Mouse (Mus musculus): Measurements from ENCODE around the gene Zfp652.

Gene Zfp652

DNA sequence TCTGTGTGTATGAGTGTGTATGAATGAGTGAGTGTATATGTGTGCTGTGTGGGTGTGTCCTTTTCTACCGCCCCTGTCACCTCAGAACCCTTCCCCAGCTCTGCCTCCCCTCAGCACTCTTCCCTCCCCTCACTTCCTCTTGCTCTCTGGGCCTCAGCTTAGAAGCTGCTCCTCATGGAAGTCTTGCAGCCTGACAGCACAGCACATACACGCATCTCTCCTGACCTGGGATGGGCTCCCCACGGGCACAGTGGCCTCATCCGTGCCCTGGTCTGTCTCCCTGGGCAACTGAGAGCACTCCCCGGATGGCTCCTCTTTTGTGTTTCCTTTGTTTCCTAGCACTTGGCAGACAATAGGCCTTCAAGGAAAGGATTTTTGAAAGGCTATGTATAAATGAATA lies 97.1 kb downstream of the Zfp652 start:
- DNase-seq (ENCODE audit: low spot score): peak; percentile 46

DNA sequence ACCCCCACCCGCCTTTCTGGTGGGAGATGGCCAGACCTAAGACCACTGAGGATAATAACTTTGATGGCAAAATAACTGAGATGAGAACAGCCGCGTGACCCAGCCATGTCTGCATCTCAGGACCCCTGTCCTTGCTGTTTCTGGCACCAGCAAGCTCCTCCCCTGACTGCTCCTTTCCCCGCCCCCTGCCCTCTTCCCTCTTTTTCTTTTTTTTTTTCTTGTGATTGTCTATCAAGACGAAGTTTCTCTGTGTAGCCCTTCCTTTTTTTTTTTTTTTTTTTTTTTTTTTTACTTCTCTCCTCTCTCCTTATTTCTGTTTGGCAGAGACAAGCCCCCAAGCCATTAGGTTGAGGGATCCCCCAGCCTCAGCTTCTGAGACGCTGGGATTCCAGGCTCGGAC lies 98.4 kb downstream of the Zfp652 start:
- no peak for DNase-seq (ENCODE audit: low spot score)

DNA sequence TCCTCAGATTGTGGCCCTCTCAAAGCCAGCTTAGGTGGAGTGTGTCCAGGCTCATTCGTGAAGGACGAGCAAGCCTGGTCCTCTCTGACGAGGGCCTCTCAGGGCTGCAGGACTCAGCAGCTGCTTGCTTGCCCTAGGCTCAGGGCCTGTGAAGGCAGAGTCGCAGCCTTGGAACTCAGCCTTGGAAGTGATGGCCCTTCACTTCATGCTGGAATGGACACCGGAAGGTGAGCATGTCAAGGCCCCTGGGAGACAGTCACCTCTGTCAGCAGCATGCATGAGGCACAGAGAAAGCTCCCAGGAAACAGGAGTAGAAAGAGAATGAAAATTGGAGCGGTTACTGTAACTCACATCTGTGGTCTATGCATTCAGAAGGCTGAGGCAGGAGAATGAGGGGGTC lies 99.3 kb downstream of the Zfp652 start:
- DNase-seq (ENCODE audit: low spot score): no peak

DNA sequence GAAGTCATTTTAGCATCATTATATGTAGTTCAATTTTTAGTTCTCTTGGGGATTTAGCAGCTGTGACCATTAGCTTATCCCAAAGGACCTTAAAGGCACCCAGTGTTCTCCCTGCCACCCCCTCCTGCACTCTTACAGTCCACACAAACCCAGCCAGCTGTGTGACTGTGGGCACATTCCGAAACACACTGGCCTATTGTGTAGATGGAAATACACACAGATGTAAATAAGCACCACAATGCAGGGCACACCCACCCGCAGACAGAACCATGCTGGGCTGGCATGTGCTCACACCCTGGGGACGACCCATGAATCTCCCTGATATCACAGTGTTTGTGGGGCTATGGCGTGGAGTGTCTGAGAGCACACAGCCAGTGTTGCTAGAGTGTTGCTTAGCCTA lies 99.8 kb downstream of the Zfp652 start:
- no peak for DNase-seq (ENCODE audit: low spot score)

DNA sequence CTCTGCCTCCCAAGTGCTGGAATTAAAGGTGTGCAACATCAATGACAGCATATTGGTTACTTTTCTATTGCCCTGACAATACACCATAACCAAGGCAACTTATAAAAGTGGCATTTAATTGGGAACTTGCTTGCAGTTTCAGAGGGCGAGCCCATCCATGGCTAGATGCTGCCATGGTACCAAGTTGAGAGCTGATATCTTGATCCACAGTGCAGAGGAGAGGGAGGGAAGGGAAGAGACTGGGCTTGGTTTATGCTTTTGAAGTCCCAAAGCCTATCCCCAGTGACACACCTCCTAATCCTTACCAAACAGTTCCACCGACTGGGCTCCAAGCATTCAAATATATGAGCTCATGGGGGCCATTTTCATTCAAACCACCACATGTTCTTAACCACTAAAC lies 101.6 kb downstream of the Zfp652 start:
- no peak for DNase-seq (ENCODE audit: low spot score)

DNA sequence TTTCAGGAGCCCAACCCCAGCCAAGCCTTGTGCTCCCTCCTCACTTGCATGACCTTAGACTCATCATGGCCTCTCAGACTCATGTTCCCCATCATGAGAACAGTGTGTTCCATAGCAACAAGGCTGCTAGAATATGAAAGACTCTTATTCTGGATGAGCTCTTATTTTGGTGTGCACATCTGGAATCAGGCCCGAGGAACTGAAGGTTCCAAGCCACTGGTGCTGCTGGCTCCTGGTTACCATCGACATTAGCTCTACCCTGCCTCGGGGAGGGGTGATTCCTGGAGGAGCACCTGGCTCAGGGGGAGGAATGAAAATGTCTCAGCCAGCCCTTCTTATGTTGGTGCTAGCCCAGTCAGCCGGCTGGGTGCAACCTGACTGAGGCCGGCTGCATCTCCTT lies 102.4 kb downstream of the Zfp652 start:
- DNase-seq (ENCODE audit: low spot score): no peak

DNA sequence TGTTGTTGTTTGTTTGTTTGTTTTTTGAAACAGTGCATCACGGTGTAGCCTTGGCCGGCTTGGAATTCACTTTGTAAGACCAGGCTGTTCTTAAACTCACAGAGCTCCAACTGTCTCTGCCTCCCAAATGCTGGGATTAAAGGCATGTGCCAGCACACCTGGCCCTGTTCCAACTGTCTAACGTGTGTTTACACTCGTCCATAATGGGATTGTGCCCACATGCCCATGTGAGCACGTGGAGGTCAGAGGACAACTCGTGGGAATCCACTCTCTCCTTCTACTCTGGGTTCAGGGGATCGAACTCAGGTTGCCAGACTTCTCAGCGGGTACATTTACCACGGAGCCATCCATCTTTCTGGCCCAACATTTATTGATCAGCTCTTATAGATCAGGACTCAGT lies 102.9 kb downstream of the Zfp652 start:
- no peak for DNase-seq (ENCODE audit: low spot score)

DNA sequence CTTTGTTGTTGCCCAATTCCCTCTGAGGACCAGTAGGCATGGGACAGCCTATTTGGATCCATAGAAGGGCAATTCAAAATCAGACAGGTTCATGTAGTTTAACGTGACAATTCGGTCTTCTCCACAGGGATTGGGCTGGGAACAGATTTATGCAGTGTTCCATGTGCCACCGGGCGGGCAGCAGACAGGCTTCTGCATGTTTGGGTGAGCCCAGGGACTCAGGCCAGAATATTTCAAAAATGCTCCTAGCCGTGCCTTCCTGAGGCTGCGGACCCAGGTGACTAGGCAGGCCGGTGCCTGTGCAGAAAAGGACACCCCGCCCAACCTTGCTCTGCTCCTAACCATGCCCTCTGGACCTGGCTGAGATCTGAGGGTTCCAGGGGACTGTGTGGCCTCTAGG lies 106.7 kb downstream of the Zfp652 start:
- DNase-seq (ENCODE audit: low spot score): no peak

DNA sequence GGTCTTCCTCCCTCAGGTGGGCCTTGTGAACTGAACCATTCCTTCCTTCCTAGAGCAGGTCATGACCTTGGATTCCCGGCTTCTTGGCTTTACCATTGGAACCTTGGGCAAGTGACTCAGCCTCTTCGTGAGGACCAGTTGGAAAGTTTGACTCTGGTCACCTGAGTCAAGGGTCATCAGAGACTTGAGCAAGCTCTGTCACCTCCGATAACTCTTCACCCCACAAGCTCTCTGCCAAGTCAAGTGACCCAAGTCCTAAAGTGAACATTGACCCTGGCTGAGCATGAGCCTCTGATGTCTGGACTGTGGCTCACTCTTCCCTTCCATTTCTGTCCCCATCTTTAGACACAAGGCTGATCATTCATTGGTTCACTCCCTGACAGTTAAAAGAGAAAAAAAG lies 109.0 kb downstream of the Zfp652 start:
- no peak for DNase-seq (ENCODE audit: low spot score)

DNA sequence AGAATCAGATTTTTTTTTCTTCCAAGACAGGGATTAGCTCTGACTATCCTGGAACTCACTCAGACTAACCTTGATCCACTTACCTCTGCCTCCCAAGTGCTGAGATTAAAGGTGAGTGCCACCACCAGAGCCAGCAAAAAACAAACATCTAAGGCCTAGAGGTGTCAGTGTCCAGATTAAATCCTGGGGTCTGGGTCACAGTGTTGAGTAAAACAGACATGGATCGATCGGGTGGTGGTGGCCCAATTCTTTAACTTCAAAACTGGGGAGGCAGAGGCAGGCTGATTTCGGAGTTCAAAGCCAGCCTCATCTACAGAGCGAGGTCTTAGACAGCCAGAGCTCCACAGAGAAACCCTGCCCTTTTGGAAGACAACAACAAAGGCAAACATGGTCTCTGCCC lies 110.0 kb downstream of the Zfp652 start:
- DNase-seq (ENCODE audit: low spot score): no peak

DNA sequence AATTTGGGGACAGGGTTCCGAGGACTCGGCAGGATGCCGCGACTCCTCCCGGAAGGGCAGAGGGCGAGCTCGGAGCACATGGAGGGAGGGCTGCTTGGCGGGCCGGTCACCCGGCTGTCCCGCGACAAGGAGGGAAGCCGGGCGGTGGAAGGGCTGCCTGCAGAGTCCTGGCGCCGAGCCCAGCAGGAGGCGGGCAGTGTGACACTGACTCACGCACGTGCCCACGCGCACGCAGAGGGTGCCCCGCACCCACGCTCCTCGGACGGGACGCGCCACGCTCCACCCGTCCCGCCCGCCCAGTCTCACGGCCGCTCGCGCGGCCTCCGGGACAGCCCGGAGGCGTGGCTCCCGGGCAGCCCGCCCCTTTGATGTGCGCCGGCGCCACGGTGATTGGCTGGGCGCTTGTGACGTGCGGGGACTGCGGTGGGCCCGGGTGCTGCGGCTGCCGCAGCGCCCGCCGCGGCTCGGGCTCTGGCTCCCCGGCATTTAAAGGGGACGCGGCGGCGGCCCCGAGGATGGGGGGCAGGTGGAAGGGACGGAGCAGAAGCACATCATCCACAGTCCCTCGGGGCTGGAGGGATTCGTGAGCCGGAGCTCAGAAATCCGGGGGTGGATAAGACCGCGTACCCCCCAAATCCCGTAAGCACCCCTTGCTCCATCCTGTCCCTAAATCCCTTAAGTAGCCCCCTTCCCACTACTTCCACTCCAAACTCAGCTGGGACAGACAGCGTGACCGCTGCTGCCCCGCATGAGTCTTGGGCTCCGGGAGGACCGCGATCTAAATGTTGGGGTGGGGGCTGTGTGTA lies 111.8 kb downstream of the Zfp652 start, which contains the start of gene Phospho1:
Phospho1 (plus strand) TSS at position 429 of the 806 bp plus-strand sequence.
- DNase-seq (ENCODE audit: low spot score): peak; percentile 92

DNA sequence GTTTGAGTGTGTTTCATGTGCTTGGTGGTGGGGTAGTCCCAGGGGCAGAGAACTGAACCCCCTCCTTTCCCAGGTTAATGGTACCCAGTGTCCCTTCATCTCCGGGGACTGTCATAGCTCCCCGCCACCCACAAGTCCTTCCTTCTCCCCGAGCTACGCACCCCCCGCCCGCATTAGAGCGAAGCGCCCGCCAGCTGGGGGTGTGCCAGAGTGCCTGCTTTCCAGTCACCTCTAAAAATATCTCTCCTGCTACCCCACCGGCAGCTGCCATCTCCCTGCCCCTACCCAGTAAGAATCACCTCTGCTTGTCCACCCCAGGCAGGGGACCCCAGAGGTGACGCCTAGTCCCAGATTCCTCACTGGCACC lies 112.4 kb downstream of the Zfp652 start:
- DNase-seq (ENCODE audit: low spot score): no peak

DNA sequence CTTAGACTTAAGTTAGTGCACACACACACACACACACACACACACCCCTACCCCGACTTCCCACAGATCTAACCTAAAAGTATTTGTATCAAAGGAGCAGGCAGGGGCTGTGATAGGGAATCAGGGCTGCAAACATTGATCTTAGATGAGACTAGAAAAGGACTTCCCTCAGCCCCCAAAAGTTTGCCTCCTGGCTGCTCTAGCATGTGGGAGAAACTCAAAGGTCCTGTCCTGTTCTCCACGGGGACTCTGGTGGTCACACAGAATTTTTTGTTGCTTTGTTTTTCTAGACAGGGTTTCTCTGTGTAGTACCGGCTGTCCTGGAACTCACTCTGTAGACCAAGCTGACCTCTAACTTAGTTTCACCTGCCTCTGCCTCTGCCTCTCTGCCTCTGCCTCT lies 113.2 kb downstream of the Zfp652 start:
- DNase-seq (ENCODE audit: low spot score): no peak

DNA sequence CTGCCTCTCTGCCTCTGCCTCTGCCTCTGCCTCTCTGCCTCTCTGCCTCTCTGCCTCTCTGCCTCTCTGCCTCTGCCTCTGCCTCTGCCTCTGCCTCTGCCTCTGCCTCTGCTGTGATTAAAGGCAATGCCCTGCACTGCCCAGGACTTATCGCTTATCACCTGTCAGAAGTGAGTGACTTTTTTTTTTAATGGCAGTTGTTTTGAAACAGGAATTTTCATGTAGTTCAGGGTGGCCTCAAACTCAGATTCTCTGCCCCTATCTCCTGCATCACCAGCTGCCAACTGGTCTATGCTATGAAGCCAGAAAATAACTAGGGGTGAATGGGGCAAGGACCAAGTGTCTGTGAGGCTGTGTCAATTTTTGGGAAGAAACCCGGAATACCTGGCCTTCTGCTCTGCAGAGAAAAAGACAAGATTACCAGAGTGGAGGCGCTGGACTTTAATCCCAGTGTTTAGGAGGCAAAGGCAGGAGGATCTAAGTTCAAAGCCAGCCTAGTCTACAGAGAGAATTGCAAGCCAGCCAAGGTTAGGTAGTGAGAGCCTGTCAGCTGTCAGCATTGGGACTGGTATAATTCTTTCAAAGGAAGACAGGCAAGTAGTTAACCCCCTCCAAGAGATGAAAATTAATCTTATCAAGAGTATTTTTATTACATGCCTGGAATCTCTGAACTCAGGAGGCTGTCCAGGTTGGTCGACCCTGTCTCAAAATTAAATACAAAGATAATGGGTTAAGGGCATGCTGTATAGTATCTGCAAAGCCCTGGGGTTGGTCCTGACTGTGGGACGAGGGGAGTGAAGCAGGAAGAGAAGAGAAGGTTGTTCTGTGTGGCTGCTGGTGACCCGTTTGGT lies 114.1 kb downstream of the Zfp652 start:
- DNase-seq (ENCODE audit: low spot score): no peak

DNA sequence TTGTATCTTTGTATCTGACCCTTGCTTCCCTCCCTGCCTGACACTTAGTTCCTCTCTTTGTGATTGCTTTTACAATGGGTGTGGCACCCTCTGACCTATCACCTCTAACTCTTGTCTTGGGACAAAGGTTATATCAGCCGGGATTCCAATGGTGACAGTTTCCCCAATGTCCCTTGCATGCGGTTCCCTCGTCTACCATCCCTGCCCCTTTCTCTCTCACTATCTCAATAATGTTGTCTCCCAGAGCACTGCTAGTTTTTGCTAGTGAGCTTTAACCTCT lies 114.6 kb downstream of the Zfp652 start:
- no peak for DNase-seq (ENCODE audit: low spot score)

DNA sequence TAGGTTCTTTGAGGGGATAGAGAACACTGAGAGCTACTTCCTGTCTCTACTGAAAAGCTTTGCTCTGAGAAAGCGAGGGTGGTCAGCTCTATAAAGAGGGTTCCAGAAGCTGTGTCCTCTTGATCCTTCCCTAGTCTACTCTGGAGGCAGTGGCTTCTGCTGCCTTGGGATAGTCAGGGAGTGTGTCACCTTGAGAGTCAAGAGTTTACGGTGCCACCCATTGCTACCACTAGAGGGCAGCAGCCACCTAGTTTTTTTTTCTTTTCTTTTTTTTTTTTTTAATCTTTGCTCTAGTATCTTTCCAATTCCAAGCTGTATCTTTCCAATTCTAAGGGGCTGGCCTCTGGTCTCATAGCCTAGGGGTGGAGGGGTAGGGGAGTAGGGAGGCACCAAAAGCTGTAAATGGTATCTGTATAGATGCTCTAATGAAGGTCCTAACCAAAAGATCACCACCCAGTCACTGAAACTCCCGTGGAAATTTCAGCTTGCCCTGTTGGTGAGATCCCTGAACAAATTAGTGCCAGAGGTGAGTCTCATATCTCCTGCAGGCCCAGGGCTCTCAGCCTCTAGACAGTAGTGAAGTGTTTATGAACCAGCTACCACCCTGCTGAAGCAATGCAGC lies 115.1 kb downstream of the Zfp652 start:
- DNase-seq (ENCODE audit: low spot score): peak; percentile 73

DNA sequence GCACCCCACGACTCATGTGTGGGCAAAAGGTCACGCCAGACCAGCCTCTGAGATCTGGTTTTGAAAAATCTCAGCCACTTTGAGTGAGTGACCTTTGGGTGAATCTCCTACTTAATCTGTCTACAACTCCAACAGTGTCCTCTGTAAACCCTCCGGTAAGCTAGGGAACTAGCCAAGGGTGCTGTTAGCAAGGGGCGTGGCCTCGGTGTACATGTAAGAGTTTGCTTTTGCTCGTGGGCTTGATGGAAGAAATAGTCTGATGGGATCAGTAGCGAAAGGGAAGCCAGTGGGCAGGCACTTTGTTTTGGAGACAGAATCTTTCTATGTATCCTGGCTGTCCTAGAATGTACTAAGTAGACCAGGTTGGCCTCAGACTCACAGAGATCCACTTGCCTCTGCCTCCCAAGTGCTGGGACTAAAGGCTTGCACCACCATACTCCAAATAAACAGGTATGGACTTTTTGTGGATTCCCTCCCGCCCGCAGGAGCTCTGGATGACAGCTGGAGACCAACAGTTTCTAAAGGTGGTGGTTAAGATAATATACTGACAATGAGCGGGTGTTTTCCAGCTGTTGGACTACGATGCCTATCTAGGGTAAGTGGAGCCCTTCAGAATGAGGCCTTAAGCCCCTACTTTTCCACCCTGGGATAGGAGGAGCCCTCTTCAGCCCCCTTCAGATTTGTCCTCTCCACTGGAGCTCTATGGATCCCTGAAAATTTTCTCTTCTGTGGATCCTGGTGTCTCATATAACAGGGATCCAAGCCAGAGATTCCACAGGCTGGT lies 115.9 kb downstream of the Zfp652 start:
- DNase-seq (ENCODE audit: low spot score): no peak

DNA sequence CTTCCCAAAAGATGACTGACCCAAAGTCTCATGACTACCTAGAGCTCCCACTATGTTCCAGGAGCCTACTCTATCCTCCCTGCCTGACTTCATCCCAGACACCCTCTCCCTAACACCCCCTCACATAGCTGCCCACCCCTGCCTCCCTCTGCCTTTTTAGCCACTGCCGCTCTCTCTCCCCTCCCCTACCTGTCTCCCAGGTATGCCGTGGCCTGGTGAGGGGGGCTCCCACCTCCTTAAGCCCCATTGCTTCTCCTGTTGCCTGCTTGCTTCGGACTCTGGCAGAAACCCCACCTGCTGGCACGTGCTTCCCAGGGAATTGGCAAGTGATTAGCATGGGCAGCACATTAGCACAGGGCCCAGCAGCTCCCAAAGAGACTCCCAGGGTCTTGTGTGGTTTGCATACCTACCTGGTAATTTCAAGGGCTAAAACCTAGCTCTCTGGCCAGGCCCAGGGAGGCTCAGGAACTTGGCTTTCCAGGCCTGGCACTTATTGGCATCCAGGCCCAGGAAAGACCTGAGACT lies 117.1 kb downstream of the Zfp652 start:
- DNase-seq (ENCODE audit: low spot score): no peak

DNA sequence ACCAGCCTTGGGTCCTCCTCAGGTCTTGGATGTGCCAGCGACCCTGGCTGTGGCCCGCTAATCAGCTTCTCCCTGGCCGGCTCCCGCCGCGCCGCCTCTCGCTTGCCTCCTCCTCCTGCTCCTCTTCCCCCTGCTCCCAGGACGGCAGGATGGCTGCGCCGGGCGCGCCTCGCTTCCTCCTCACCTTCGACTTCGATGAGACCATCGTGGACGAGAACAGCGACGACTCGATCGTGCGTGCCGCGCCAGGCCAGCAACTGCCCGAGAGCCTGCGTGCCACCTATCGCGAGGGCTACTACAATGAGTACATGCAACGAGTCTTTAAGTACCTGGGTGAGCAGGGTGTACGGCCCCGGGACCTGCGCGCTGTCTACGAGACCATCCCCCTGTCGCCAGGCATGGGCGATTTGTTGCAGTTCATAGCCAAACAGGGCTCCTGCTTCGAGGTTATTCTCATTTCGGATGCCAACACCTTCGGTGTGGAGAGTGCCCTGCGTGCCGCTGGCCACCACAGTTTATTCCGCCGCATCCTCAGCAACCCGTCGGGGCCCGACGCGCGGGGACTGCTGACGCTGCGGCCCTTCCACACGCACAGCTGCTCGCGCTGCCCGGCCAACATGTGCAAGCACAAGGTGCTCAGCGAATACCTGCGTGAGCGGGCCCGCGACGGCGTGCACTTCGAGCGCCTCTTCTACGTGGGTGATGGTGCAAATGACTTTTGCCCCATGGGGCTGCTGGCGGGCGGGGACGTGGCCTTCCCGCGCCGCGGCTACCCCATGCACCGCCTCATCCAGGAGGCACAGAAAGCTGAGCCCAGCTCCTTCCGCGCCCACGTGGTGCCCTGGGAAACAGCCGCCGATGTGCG lies 118.2 kb downstream of the Zfp652 start:
- peak; percentile 36 for DNase-seq (ENCODE audit: low spot score)

DNA sequence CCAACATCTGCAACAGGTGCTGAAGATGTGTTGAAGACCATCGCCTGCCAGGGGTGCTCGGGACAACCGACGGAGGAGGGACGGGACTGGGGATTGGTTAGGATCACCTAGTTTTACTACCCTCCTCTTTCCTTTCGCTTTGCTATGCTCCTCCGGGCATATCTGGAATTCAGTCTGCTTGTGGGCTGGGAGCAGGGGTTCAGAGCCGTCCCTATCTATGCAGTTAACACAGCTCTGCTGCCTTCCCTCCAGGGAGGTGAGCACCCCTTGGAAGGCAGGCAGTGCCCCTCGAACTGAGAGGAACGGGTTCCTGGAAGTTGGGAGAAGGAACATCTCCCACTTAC lies 118.8 kb downstream of the Zfp652 start:
- DNase-seq (ENCODE audit: low spot score): no peak

DNA sequence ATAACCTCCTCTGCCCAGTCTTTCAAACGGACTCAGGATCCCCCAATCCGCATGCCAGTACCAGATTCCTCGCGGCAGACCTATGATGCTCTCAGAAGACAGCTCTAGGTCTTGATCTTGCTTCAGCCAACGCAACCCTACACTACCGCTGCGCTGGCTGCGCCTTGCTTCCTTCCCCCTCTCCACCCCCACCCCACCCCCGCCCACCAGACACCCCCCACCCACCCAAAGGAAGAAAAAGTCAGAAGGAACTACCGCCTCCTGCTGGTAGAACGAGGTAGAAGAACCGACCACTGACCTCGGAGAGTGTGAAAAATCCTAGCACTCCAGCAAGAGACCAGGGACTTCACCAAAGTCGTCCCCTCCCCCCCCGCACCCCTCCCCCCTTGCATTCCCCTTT lies 119.2 kb downstream of the Zfp652 start:
- DNase-seq (ENCODE audit: low spot score): peak; percentile 51

Measured in embryo, embryonic 10 days (tissue).